In genomic region chr9:98373358-98373757, GRCm38 (mm10) we compare ENCODE assay signal across 20 mouse cellular contexts. TPM values are rescaled to one million over a fixed set of nuclear protein-coding genes. Genes with fewer than 3 reads are reported as not detected.
DNase-seq lines count a peak whose midpoint lies in the region; ATAC-seq and TF ChIP-seq lines count a peak whose summit lies in the region.
"Had no signal": no experiment of that assay in that cellular context is flagged by ENCODE, and none has a peak within 500 bp of the region (broad histone marks: within the 10 kb centered on the region; RNA-seq: fewer than 3 reads in every experiment).

No protein-coding gene starts in this region.

- no peak for ATAC-seq in heart, embryonic 11.5 days (replicated peaks; ENCODE audit: insufficient number of reproducible peaks, low FRiP score, low TSS enrichment)
- ATAC-seq in liver, embryonic 14.5 days (ENCODE audit: insufficient read depth), result no peak
- ATAC-seq: forebrain, embryonic 15.5 days; inflammation-experienced regulatory T-cells, adult 6 months; midbrain, embryonic 16.5 days had no signal

- peak; percentile 64 for TF ChIP-seq CTCF in liver, embryonic 14.5 days (IDR thresholded peaks at IDR 0.05; ENCODE audit: low read depth)
- 0 out of 2 replicates have a peak, but pooled peaks have one; percentile 4 for TF ChIP-seq CTCF in cortical plate, adult 2 months (IDR thresholded peaks at IDR 0.05; ENCODE audit: extremely low read depth, insufficient read depth, low read length)

- no peak overlapping the region for H3K9ac ChIP-seq in heart, embryonic 11.5 days (ENCODE audit: low read depth, low read length)
- H3K9ac ChIP-seq in liver, embryonic 14.5 days (replicated peaks), result no peak overlapping the region
- no peak overlapping the region for H3K9ac ChIP-seq in ES-E14 (ENCODE audit: insufficient read depth, low read depth, low read length, poor library complexity, severe bottlenecking)
- H3K9ac ChIP-seq: forebrain, embryonic 15.5 days; heart, embryonic 12.5 days; neural tube, embryonic 13.5 days had no signal

- TF ChIP-seq POLR2A in cortical plate, adult 2 months (IDR thresholded peaks at IDR 0.05; ENCODE audit: extremely low read depth, insufficient read depth, low read length), result no peak

- 89% methylated on average over 5 of the region's 5 CpGs for WGBS in heart, embryonic 11.5 days (ENCODE audit: insufficient replicate concordance)
- WGBS in liver, embryonic 14.5 days (ENCODE audit: insufficient replicate concordance), result 89% methylated on average over 5 of the region's 5 CpGs

- DNase-seq in heart, adult 11 months, result peak; percentile 75
- no peak for DNase-seq in liver, embryonic 14.5 days (ENCODE audit: low read depth in 3 of 3, low spot score in 3 of 3)
- no peak for DNase-seq in liver
- peak; percentile 20 for DNase-seq in ES-E14 (ENCODE audit: low read depth, low spot score)
- no peak for DNase-seq in layer of hippocampus, postnatal 25 days (ENCODE audit: extremely low spot score in 1 of 2, low spot score in 1 of 2)
- DNase-seq in layer of hippocampus, adult 9-11 months, result no peak
- DNase-seq: adrenal gland, postnatal 10 days; cerebellum, postnatal 14 days; heart, postnatal 4 days; kidney, postnatal 14 days; left cerebral cortex, postnatal 4 days; retina, postnatal 1 day; thymus, postnatal 25 days had no signal

- no peaks in the 10 kb centered on the region for H3K27me3 ChIP-seq in heart, embryonic 11.5 days (ENCODE audit: control insufficient read depth, insufficient read depth, low read length)
- no peaks in the 10 kb centered on the region for H3K27me3 ChIP-seq in liver, embryonic 14.5 days (ENCODE audit: control insufficient read depth, insufficient read depth, low read length)
- H3K27me3 ChIP-seq: forebrain, embryonic 15.5 days; heart, embryonic 12.5 days had no signal

- H3K4me1 ChIP-seq in heart, embryonic 11.5 days (ENCODE audit: control insufficient read depth, insufficient read depth, low read length), result no peaks in the 10 kb centered on the region
- H3K4me1 ChIP-seq in liver, embryonic 14.5 days (replicated peaks; ENCODE audit: control insufficient read depth in 2 of 2, insufficient read depth in 2 of 2, low read length in 1 of 2), result no peaks in the 10 kb centered on the region
- no peaks in the 10 kb centered on the region for H3K4me1 ChIP-seq in ES-E14 (ENCODE audit: control insufficient read depth in 2 of 2, insufficient read depth in 2 of 2, low read length in 2 of 2, poor library complexity in 1 of 2)
- peaks cover 2% of the 10 kb centered on the region; the same call in 1 of the 2 replicates for H3K4me1 ChIP-seq in cortical plate, adult 2 months (ENCODE audit: control insufficient read depth, insufficient read depth, low read length)
- H3K4me1 ChIP-seq: heart, embryonic 12.5 days had no signal

- no peak for TF ChIP-seq EP300 in liver, embryonic 14.5 days (IDR thresholded peaks at IDR 0.05; ENCODE audit: low read depth)

- in situ Hi-C loops in ES-E14 (cut with MboI; ENCODE audit: low sequenced_read_pairs in 2 of 2, unreplicated experiment in 2 of 2), result no loop called here

- H3K4me3 ChIP-seq in heart, embryonic 11.5 days (ENCODE audit: low read depth, low read length), result no peak overlapping the region
- H3K4me3 ChIP-seq in liver, embryonic 14.5 days (ENCODE audit: insufficient read depth in 1 of 2, low read depth in 2 of 2, low read length in 2 of 2), result no peak overlapping the region
- H3K4me3 ChIP-seq in ES-E14 (ENCODE audit: insufficient read depth in 1 of 2, low read depth in 1 of 2, low read length in 2 of 2, poor library complexity in 1 of 2, severe bottlenecking in 1 of 2), result no peak overlapping the region
- H3K4me3 ChIP-seq in cortical plate, adult 2 months (ENCODE audit: insufficient read depth, low read length), result no peak overlapping the region
- H3K4me3 ChIP-seq: forebrain, embryonic 15.5 days; heart, embryonic 12.5 days; neural tube, embryonic 13.5 days had no signal

- no peaks in the 10 kb centered on the region for H3K9me3 ChIP-seq in heart, embryonic 11.5 days (replicated peaks; ENCODE audit: control insufficient read depth, low read length)
- no peaks in the 10 kb centered on the region for H3K9me3 ChIP-seq in liver, embryonic 14.5 days (ENCODE audit: control insufficient read depth, low read length)
- H3K9me3 ChIP-seq in ES-E14 (ENCODE audit: control insufficient read depth, insufficient read depth, low read depth, low read length), result no peaks in the 10 kb centered on the region
- H3K9me3 ChIP-seq: forebrain, embryonic 15.5 days; neural tube, embryonic 13.5 days had no signal

- no peak overlapping the region for H3K27ac ChIP-seq in heart, embryonic 11.5 days (ENCODE audit: low read depth, low read length)
- no peak overlapping the region for H3K27ac ChIP-seq in liver, embryonic 14.5 days
- H3K27ac ChIP-seq in ES-E14 (ENCODE audit: insufficient read depth, low read depth, low read length, poor library complexity, severe bottlenecking), result no peak overlapping the region
- H3K27ac ChIP-seq in cortical plate, adult 2 months (ENCODE audit: insufficient read depth, low read length), result no peak overlapping the region
- H3K27ac ChIP-seq: forebrain, embryonic 15.5 days; neural tube, embryonic 13.5 days had no signal

- H3K36me3 ChIP-seq in heart, embryonic 11.5 days (ENCODE audit: control insufficient read depth, insufficient read depth, low read length), result no peaks in the 10 kb centered on the region
- H3K36me3 ChIP-seq in liver, embryonic 14.5 days (replicated peaks; ENCODE audit: control insufficient read depth, insufficient read depth, low read depth), result no peaks in the 10 kb centered on the region; the same call in 1 of the 2 replicates
- H3K36me3 ChIP-seq in ES-E14 (ENCODE audit: control insufficient read depth, insufficient read depth, low read length, poor library complexity, severe bottlenecking), result no peaks in the 10 kb centered on the region
- H3K36me3 ChIP-seq: forebrain, embryonic 15.5 days; heart, embryonic 12.5 days; neural tube, embryonic 13.5 days had no signal

- no peak overlapping the region for H3K4me2 ChIP-seq in heart, embryonic 11.5 days
- H3K4me2 ChIP-seq in liver, embryonic 14.5 days (ENCODE audit: low read depth), result no peak overlapping the region
- H3K4me2 ChIP-seq: forebrain, embryonic 15.5 days; heart, embryonic 12.5 days; neural tube, embryonic 13.5 days had no signal

TF ChIP-seq in ES-E14, 5 proteins besides CTCF, POLR2A, EP300 and RAD21:
- TF ChIP-seq CHD2 (IDR thresholded peaks at IDR 0.05; ENCODE audit: low read depth, low read length), result no peak
TF ChIP-seq in ES-E14: peak in this region for 0.

RNA-seq across cellular contexts. Expression of gene Rbp1, which starts 49.4 kb away (rescaled TPM):
- 56.4 and 56.8 TPM in 2 replicates for polyA plus RNA-seq in heart, embryonic 11.5 days (2014; fragmentation: Nextera tagmentation; extraction: Ambion mirVana)
- 19.1 and 32.0 TPM in 2 replicates for polyA plus RNA-seq in liver, embryonic 14.5 days (2012; rRNA removed)
- 34.1 and 35.5 TPM in 2 replicates for polyA plus RNA-seq in liver, embryonic 14.5 days (2014; fragmentation: Nextera tagmentation; extraction: Ambion mirVana)
- 7.0 and 11.5 TPM in 2 replicates for total RNA-seq in ES-E14 (2012; rRNA removed)
- 17.1 and 22.2 TPM in 2 replicates for polyA plus RNA-seq in cortical plate, adult 2 months (2012; rRNA removed)
- 1 to 10 TPM; 3.1 to 4.4 TPM for total RNA-seq in layer of hippocampus, postnatal 25 days (2021)
- polyA plus RNA-seq: inflammation-experienced regulatory T-cells, adult 6 months had no signal

Comparison
In these comparisons a context has a peak if more than half of its experiments do, and no peak if none do; other contexts are left out.
1. DNase-seq: peak in heart, adult 11 months (single experiment) and ES-E14 (single experiment); none in liver, embryonic 14.5 days (0 of 3), liver (single experiment), layer of hippocampus, postnatal 25 days (0 of 2) and layer of hippocampus, adult 9-11 months (single experiment).